Mouse (Mus musculus): ENCODE measurements around the gene Bik. TPM values are rescaled to one million over a fixed set of nuclear protein-coding genes. Genes with fewer than 3 reads are reported as not detected.

The Bik gene
- polyA plus RNA-seq, 1 experiment: 0.91 TPM

- peak within 1 kb of the TSS; percentile 70 for H3ac ChIP-seq (ENCODE audit: control insufficient read depth, insufficient read length, low read depth)
- H3K79me3 ChIP-seq (ENCODE audit: low read depth): peaks cover 36% of the 10 kb centered on the region
- H3K36me3 ChIP-seq (ENCODE audit: control insufficient read depth, insufficient read depth): peaks cover 3% of the 10 kb centered on the region
- H3K27me3 ChIP-seq (ENCODE audit: control insufficient read depth, insufficient read depth, insufficient read length): no peaks in the 10 kb centered on the region
- peaks cover 49% of the 10 kb centered on the region for H3K79me2 ChIP-seq (ENCODE audit: control insufficient read depth, insufficient read depth)
- TF ChIP-seq MYOG (IDR thresholded peaks at IDR 0.05; ENCODE audit: control insufficient read depth, extremely low read depth, insufficient read length) (no peak), USF1 (IDR thresholded peaks at IDR 0.05; ENCODE audit: low read depth) (no peak), CEBPB (IDR thresholded peaks at IDR 0.05; ENCODE audit: low read depth) (no peak), MYOD1 (IDR thresholded peaks at IDR 0.05; ENCODE audit: control insufficient read depth, insufficient read length, low read depth) (no peak), FOSL1 (IDR thresholded peaks at IDR 0.05; ENCODE audit: insufficient read depth, low read length, poor library complexity, severe bottlenecking) (no peak), MAX (IDR thresholded peaks at IDR 0.05) (no peak), CTCF (IDR thresholded peaks at IDR 0.05; ENCODE audit: control insufficient read depth, insufficient read depth, insufficient read length) (no peak)
- peak within 1 kb of the TSS; percentile 94 for H3K4me3 ChIP-seq (ENCODE audit: insufficient read depth, poor library complexity, severe bottlenecking)
Observed at GRCm38 (mm10) chr15:83563327-83563856, 36.7 kb downstream of the Bik start, which contains the start of the genes Tspo and Mcat. Gene Tspo (plus strand): TSS chr15:83563592. Gene Mcat (minus strand): TSS chr15:83563787.

GRCm38 (mm10) chr15:83563857-83564651 is 37.4 kb downstream of the Bik start:
- TF ChIP-seq MYOD1 (IDR thresholded peaks at IDR 0.05; ENCODE audit: control insufficient read depth, insufficient read length, low read depth) (no peak), CEBPB (IDR thresholded peaks at IDR 0.05; ENCODE audit: low read depth) (no peak), USF1 (IDR thresholded peaks at IDR 0.05; ENCODE audit: low read depth) (no peak), FOSL1 (IDR thresholded peaks at IDR 0.05; ENCODE audit: insufficient read depth, low read length, poor library complexity, severe bottlenecking) (no peak), MYOG (IDR thresholded peaks at IDR 0.05; ENCODE audit: control insufficient read depth, extremely low read depth, insufficient read length) (no peak), CTCF (IDR thresholded peaks at IDR 0.05; ENCODE audit: control insufficient read depth, insufficient read depth, insufficient read length) (no peak), MAX (IDR thresholded peaks at IDR 0.05) (peak; percentile 4)
- H3K79me3 ChIP-seq (ENCODE audit: low read depth): peaks cover 38% of the 10 kb centered on the region
- peak overlapping the region; percentile 94 for H3K4me3 ChIP-seq (ENCODE audit: insufficient read depth, poor library complexity, severe bottlenecking)

GRCm38 (mm10) chr15:83565434-83565833 is 38.8 kb downstream of the Bik start:
- H3K4me3 ChIP-seq (ENCODE audit: insufficient read depth, poor library complexity, severe bottlenecking): no peak overlapping the region

More at GRCm38 (mm10) chr15:83563857-83564651, 37.4 kb downstream of the Bik start:
- Histone ChIP-seq H3ac (ENCODE audit: control insufficient read depth, insufficient read length, low read depth) (peak overlapping the region; percentile 70), H3K36me3 (ENCODE audit: control insufficient read depth, insufficient read depth) (peaks cover 7% of the 10 kb centered on the region), H3K27me3 (ENCODE audit: control insufficient read depth, insufficient read depth, insufficient read length) (no peaks in the 10 kb centered on the region), H3K79me2 (ENCODE audit: control insufficient read depth, insufficient read depth) (peaks cover 55% of the 10 kb centered on the region)

GRCm38 (mm10) chr15:83566006-83566405 is 39.3 kb downstream of the Bik start:
- peak; percentile 13 for TF ChIP-seq MAX (IDR thresholded peaks at IDR 0.05)
- no peak for TF ChIP-seq MYOD1 (IDR thresholded peaks at IDR 0.05; ENCODE audit: control insufficient read depth, insufficient read length, low read depth)
- no peak for TF ChIP-seq CEBPB (IDR thresholded peaks at IDR 0.05; ENCODE audit: low read depth)
- Histone ChIP-seq H3ac (ENCODE audit: control insufficient read depth, insufficient read length, low read depth) (no peak overlapping the region), H3K79me2 (ENCODE audit: control insufficient read depth, insufficient read depth) (peaks cover 75% of the 10 kb centered on the region), H3K79me3 (ENCODE audit: low read depth) (peaks cover 54% of the 10 kb centered on the region), H3K4me3 (ENCODE audit: insufficient read depth, poor library complexity, severe bottlenecking) (no peak overlapping the region), H3K36me3 (ENCODE audit: control insufficient read depth, insufficient read depth) (peaks cover 9% of the 10 kb centered on the region), H3K27me3 (ENCODE audit: control insufficient read depth, insufficient read depth, insufficient read length) (no peaks in the 10 kb centered on the region)

More at GRCm38 (mm10) chr15:83565434-83565833, 38.8 kb downstream of the Bik start:
- peak overlapping the region; percentile 5 for H3ac ChIP-seq (ENCODE audit: control insufficient read depth, insufficient read length, low read depth)
- H3K79me2 ChIP-seq (ENCODE audit: control insufficient read depth, insufficient read depth): peaks cover 69% of the 10 kb centered on the region
- H3K79me3 ChIP-seq (ENCODE audit: low read depth): peaks cover 50% of the 10 kb centered on the region
- no peaks in the 10 kb centered on the region for H3K27me3 ChIP-seq (ENCODE audit: control insufficient read depth, insufficient read depth, insufficient read length)
- H3K36me3 ChIP-seq (ENCODE audit: control insufficient read depth, insufficient read depth): peaks cover 7% of the 10 kb centered on the region
- TF ChIP-seq FOSL1 (IDR thresholded peaks at IDR 0.05; ENCODE audit: insufficient read depth, low read length, poor library complexity, severe bottlenecking) (peak; percentile 96), MAX (IDR thresholded peaks at IDR 0.05) (no peak), CEBPB (IDR thresholded peaks at IDR 0.05; ENCODE audit: low read depth) (no peak), CTCF (IDR thresholded peaks at IDR 0.05; ENCODE audit: control insufficient read depth, insufficient read depth, insufficient read length) (no peak), MYOD1 (IDR thresholded peaks at IDR 0.05; ENCODE audit: control insufficient read depth, insufficient read length, low read depth) (no peak)

GRCm38 (mm10) chr15:83567728-83568127 is 41.1 kb downstream of the Bik start:
- Histone ChIP-seq H3K27me3 (ENCODE audit: control insufficient read depth, insufficient read depth, insufficient read length) (no peaks in the 10 kb centered on the region), H3ac (ENCODE audit: control insufficient read depth, insufficient read length, low read depth) (no peak overlapping the region), H3K79me3 (ENCODE audit: low read depth) (peaks cover 54% of the 10 kb centered on the region), H3K4me3 (ENCODE audit: insufficient read depth, poor library complexity, severe bottlenecking) (no peak overlapping the region), H3K79me2 (ENCODE audit: control insufficient read depth, insufficient read depth) (peaks cover 77% of the 10 kb centered on the region), H3K36me3 (ENCODE audit: control insufficient read depth, insufficient read depth) (peaks cover 25% of the 10 kb centered on the region)
- no peak for TF ChIP-seq CEBPB (IDR thresholded peaks at IDR 0.05; ENCODE audit: low read depth)
- TF ChIP-seq CTCF (IDR thresholded peaks at IDR 0.05; ENCODE audit: control insufficient read depth, insufficient read depth, insufficient read length): no peak
- peak; percentile 32 for TF ChIP-seq MAX (IDR thresholded peaks at IDR 0.05)
- TF ChIP-seq FOSL1 (IDR thresholded peaks at IDR 0.05; ENCODE audit: insufficient read depth, low read length, poor library complexity, severe bottlenecking): no peak
- no peak for TF ChIP-seq MYOD1 (IDR thresholded peaks at IDR 0.05; ENCODE audit: control insufficient read depth, insufficient read length, low read depth)

Data from C2C12 (cell line).